Mouse (Mus musculus): ENCODE data around the gene Pramef17. TPM values are rescaled to one million over a fixed set of nuclear protein-coding genes. Genes with fewer than 3 reads are reported as not detected.
"Not testable (repeated sequence)": the region's sequence is repeated elsewhere in the genome, so short reads cannot be mapped to it uniquely, and the experiment has no call there.

Pramef17 gene
- total RNA-seq (2014; rRNA removed; ENCODE audit: low replicate concordance): not detected in 2 replicates
- polyA plus RNA-seq (2015; fragmentation: Nextera tagmentation; extraction: Ambion mirVana): not detected in 2 replicates

- WGBS: 36% methylated on average over 3 of the region's 3 CpGs
- not testable (repeated sequence) for H3K9ac ChIP-seq (replicated peaks; ENCODE audit: low read depth, low read length); H3K4me1 ChIP-seq (ENCODE audit: control insufficient read depth, insufficient read depth); H3K4me3 ChIP-seq (ENCODE audit: low read depth, low read length); DNase-seq (ENCODE audit: low spot score); H3K36me3 ChIP-seq (replicated peaks; ENCODE audit: control insufficient read depth, insufficient read depth, low read length); H3K27ac ChIP-seq (ENCODE audit: low read depth); H3K9me3 ChIP-seq (replicated peaks; ENCODE audit: control insufficient read depth, low read length); ATAC-seq (ENCODE audit: insufficient read depth, low read depth); H3K27me3 ChIP-seq (ENCODE audit: control insufficient read depth, insufficient read depth, low read length); H3K4me2 ChIP-seq (ENCODE audit: low read depth, low read length)
Observed at GRCm38 (mm10) chr4:143994269-143994668, at the start of gene Pramef17. Gene Pramef17, minus strand, starts transcription at chr4:143994369.

- H3K9ac ChIP-seq (replicated peaks; ENCODE audit: low read depth, low read length); ATAC-seq (ENCODE audit: insufficient read depth, low read depth); H3K4me3 ChIP-seq (ENCODE audit: low read depth, low read length); DNase-seq (ENCODE audit: low spot score); H3K36me3 ChIP-seq (replicated peaks; ENCODE audit: control insufficient read depth, insufficient read depth, low read length); H3K9me3 ChIP-seq (replicated peaks; ENCODE audit: control insufficient read depth, low read length); H3K4me2 ChIP-seq (ENCODE audit: low read depth, low read length); H3K27me3 ChIP-seq (ENCODE audit: control insufficient read depth, insufficient read depth, low read length); H3K4me1 ChIP-seq (ENCODE audit: control insufficient read depth, insufficient read depth); H3K27ac ChIP-seq (ENCODE audit: low read depth): not testable (repeated sequence)
- WGBS: 90% methylated on average over 10 of the region's 17 CpGs
Observed at GRCm38 (mm10) chr4:143988126-143988525, 6.0 kb downstream of the Pramef17 start.

DNA sequence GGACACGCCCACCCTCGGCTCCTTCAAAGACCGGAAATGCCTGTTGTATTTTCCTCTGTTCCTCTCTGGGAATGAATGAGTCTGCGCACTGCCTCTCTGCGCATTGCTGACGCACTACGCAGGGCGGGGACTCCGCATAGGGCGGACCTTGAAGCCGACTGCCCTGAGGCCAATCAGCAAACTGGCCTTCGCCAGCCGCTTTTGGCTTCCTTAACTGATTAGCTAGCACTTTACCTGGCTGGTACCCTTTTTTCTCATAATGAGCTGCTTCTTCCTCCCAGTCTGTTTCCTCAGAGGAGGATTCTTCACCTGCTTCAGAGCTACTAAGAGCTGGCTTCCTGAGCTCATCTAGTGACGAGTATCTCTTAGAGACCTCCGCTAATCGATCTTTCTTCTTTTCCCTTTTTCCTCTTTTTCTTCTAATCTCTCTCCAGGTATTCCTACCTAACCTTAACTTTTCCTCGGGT lies 6.7 kb downstream of the Pramef17 start:
- 87% methylated on average over 7 of the region's 17 CpGs for WGBS
- not testable (repeated sequence) for H3K4me3 ChIP-seq (ENCODE audit: low read depth, low read length); H3K27me3 ChIP-seq (ENCODE audit: control insufficient read depth, insufficient read depth, low read length)

GRCm38 (mm10) chr4:143985733-143986132 lies 8.4 kb downstream of the Pramef17 start:
- H3K4me2 ChIP-seq (ENCODE audit: low read depth, low read length); H3K27me3 ChIP-seq (ENCODE audit: control insufficient read depth, insufficient read depth, low read length); H3K9ac ChIP-seq (replicated peaks; ENCODE audit: low read depth, low read length); H3K4me3 ChIP-seq (ENCODE audit: low read depth, low read length); H3K27ac ChIP-seq (ENCODE audit: low read depth); H3K9me3 ChIP-seq (replicated peaks; ENCODE audit: control insufficient read depth, low read length); H3K4me1 ChIP-seq (ENCODE audit: control insufficient read depth, insufficient read depth); DNase-seq (ENCODE audit: low spot score); H3K36me3 ChIP-seq (replicated peaks; ENCODE audit: control insufficient read depth, insufficient read depth, low read length); ATAC-seq (ENCODE audit: insufficient read depth, low read depth): not testable (repeated sequence)
- 95% methylated on average over 2 of the region's 9 CpGs for WGBS

More for the DNA sequence above, 6.7 kb downstream of the Pramef17 start:
- H3K4me1 ChIP-seq (ENCODE audit: control insufficient read depth, insufficient read depth); H3K27ac ChIP-seq (ENCODE audit: low read depth); H3K36me3 ChIP-seq (replicated peaks; ENCODE audit: control insufficient read depth, insufficient read depth, low read length); DNase-seq (ENCODE audit: low spot score); H3K9ac ChIP-seq (replicated peaks; ENCODE audit: low read depth, low read length); H3K4me2 ChIP-seq (ENCODE audit: low read depth, low read length); H3K9me3 ChIP-seq (replicated peaks; ENCODE audit: control insufficient read depth, low read length); ATAC-seq (ENCODE audit: insufficient read depth, low read depth): not testable (repeated sequence)

GRCm38 (mm10) chr4:143985165-143985564 lies 9.0 kb downstream of the Pramef17 start:
- not testable (repeated sequence) for H3K9me3 ChIP-seq (replicated peaks; ENCODE audit: control insufficient read depth, low read length); H3K9ac ChIP-seq (replicated peaks; ENCODE audit: low read depth, low read length); ATAC-seq (ENCODE audit: insufficient read depth, low read depth); DNase-seq (ENCODE audit: low spot score); H3K4me1 ChIP-seq (ENCODE audit: control insufficient read depth, insufficient read depth); H3K36me3 ChIP-seq (replicated peaks; ENCODE audit: control insufficient read depth, insufficient read depth, low read length); H3K27ac ChIP-seq (ENCODE audit: low read depth); H3K4me3 ChIP-seq (ENCODE audit: low read depth, low read length); H3K4me2 ChIP-seq (ENCODE audit: low read depth, low read length); H3K27me3 ChIP-seq (ENCODE audit: control insufficient read depth, insufficient read depth, low read length)
- WGBS: no CpG with 5 or more reads among the region's 7 CpGs

- not testable (repeated sequence) for H3K27ac ChIP-seq (ENCODE audit: low read depth); H3K36me3 ChIP-seq (replicated peaks; ENCODE audit: control insufficient read depth, insufficient read depth, low read length); H3K4me1 ChIP-seq (ENCODE audit: control insufficient read depth, insufficient read depth); H3K9ac ChIP-seq (replicated peaks; ENCODE audit: low read depth, low read length); ATAC-seq (ENCODE audit: insufficient read depth, low read depth); H3K27me3 ChIP-seq (ENCODE audit: control insufficient read depth, insufficient read depth, low read length); H3K9me3 ChIP-seq (replicated peaks; ENCODE audit: control insufficient read depth, low read length); DNase-seq (ENCODE audit: low spot score); H3K4me3 ChIP-seq (ENCODE audit: low read depth, low read length); H3K4me2 ChIP-seq (ENCODE audit: low read depth, low read length)
- WGBS: no CpG with 5 or more reads among the region's 1 CpGs
Observed at GRCm38 (mm10) chr4:143983446-143983845, 10.7 kb downstream of the Pramef17 start.

DNA sequence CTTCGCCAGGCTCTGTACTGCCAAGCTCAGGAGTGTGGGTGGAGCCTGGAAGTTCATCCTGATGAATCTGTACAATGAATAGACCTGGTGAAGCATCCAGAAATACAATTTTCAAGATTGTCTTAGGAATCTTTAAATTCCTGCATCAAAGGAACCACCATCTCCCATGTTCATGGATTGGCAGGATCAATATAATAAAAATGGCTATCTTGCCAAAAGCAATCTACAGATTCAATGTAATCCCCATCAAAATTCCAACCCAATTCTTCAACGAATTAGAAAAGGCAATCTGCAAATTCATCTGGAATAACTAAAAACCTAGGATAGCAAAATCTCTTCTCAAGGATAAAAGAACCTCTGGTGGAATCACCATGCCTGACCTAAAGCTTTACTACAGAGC lies 27.3 kb downstream of the Pramef17 start, which contains the start of gene Gm13101:
Gene Gm13101, minus strand, starts transcription at position 101 of the 400 bp plus-strand sequence.
- not testable (repeated sequence) for ATAC-seq (ENCODE audit: insufficient read depth, low read depth); DNase-seq (ENCODE audit: low spot score); H3K9ac ChIP-seq (replicated peaks; ENCODE audit: low read depth, low read length); H3K9me3 ChIP-seq (replicated peaks; ENCODE audit: control insufficient read depth, low read length); H3K36me3 ChIP-seq (replicated peaks; ENCODE audit: control insufficient read depth, insufficient read depth, low read length); H3K4me1 ChIP-seq (ENCODE audit: control insufficient read depth, insufficient read depth); H3K27me3 ChIP-seq (ENCODE audit: control insufficient read depth, insufficient read depth, low read length); H3K4me3 ChIP-seq (ENCODE audit: low read depth, low read length); H3K27ac ChIP-seq (ENCODE audit: low read depth); H3K4me2 ChIP-seq (ENCODE audit: low read depth, low read length)
- 40% methylated on average over 2 of the region's 2 CpGs for WGBS

DNA sequence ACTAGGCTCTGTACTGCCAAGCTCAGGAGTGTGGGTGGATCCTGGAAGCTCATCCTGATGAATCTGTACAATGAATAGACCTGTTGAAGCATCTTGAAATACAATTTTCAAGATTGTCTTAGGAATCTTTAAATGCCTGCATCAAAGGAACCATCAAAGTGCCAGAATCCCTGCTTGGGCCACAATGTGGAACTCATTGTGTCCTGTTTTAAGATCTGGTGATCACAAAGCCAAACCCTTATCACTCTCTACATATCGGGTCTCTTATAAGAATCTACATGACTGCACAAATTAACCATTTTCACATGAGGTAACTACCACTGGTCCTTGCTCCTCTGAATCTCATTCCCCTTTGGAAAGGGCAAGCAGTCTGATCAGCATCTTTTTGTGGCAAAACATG lies 43.3 kb downstream of the Pramef17 start, which contains the start of gene Pramef25:
Gene Pramef25, minus strand, starts transcription at position 101 of the 400 bp plus-strand sequence.
- H3K4me1 ChIP-seq (ENCODE audit: control insufficient read depth, insufficient read depth); H3K4me3 ChIP-seq (ENCODE audit: low read depth, low read length); H3K27me3 ChIP-seq (ENCODE audit: control insufficient read depth, insufficient read depth, low read length); H3K9ac ChIP-seq (replicated peaks; ENCODE audit: low read depth, low read length); H3K9me3 ChIP-seq (replicated peaks; ENCODE audit: control insufficient read depth, low read length); H3K36me3 ChIP-seq (replicated peaks; ENCODE audit: control insufficient read depth, insufficient read depth, low read length); DNase-seq (ENCODE audit: low spot score); ATAC-seq (ENCODE audit: insufficient read depth, low read depth); H3K27ac ChIP-seq (ENCODE audit: low read depth); H3K4me2 ChIP-seq (ENCODE audit: low read depth, low read length): not testable (repeated sequence)
- 64% methylated on average over 1 of the region's 1 CpGs for WGBS

Data from heart, postnatal 0 days (tissue).